Mouse (Mus musculus) embryo, embryonic 10.5 days (tissue): Measurements from ENCODE around the gene Bbs7.
"Not testable (repeated sequence)": the region's sequence is repeated elsewhere in the genome, so short reads cannot be mapped to it uniquely, and the experiment has no call there.

ENCODE experiments used
- DNase-seq: peaks from one replicate; pipeline ENCODE4 v3.0.0-alpha.2; 2015; ENCODE audit warnings: low spot score

Gene Bbs7

GRCm38 (mm10) chr3:36613202-36613907 lies at the start of gene Bbs7:
Gene Bbs7, minus strand, starts transcription at chr3:36613477.
- DNase-seq, result peak; percentile 100

GRCm38 (mm10) chr3:36645245-36645559 lies 31.9 kb upstream of the Bbs7 start:
- DNase-seq, result not testable (repeated sequence)

GRCm38 (mm10) chr3:36644554-36645244 lies 31.4 kb upstream of the Bbs7 start:
- DNase-seq, result no peak

- no peak for DNase-seq
Measured at GRCm38 (mm10) chr3:36643354-36643753, 30.1 kb upstream of the Bbs7 start.

GRCm38 (mm10) chr3:36642736-36643135 lies 29.5 kb upstream of the Bbs7 start:
- DNase-seq, result no peak

GRCm38 (mm10) chr3:36640787-36641186 lies 27.5 kb upstream of the Bbs7 start:
- peak; percentile 18 for DNase-seq

- peak; percentile 61 for DNase-seq
Measured at GRCm38 (mm10) chr3:36635449-36635848, 22.2 kb upstream of the Bbs7 start.

GRCm38 (mm10) chr3:36626803-36627202 lies 13.5 kb upstream of the Bbs7 start:
- DNase-seq, result no peak

- no peak for DNase-seq
Measured at GRCm38 (mm10) chr3:36618181-36618580, 4.9 kb upstream of the Bbs7 start.

GRCm38 (mm10) chr3:36613908-36614255 lies 605 bp upstream of the Bbs7 start:
- DNase-seq, result no peak

- no peak for DNase-seq
Measured at GRCm38 (mm10) chr3:36612687-36613086, 590 bp downstream of the Bbs7 start.

- DNase-seq, result no peak
Measured at GRCm38 (mm10) chr3:36605894-36606783, 7.1 kb downstream of the Bbs7 start.

- not testable (repeated sequence) for DNase-seq
Measured at GRCm38 (mm10) chr3:36599773-36600172, 13.5 kb downstream of the Bbs7 start.

- DNase-seq, result no peak
Measured at GRCm38 (mm10) chr3:36598811-36599210, 14.5 kb downstream of the Bbs7 start.

GRCm38 (mm10) chr3:36571827-36572378 lies 41.4 kb downstream of the Bbs7 start, which contains the start of gene Ccna2:
Gene Ccna2, minus strand, starts transcription at chr3:36572150.
- peak; percentile 97 for DNase-seq

- DNase-seq, result peak; percentile 48
Measured at GRCm38 (mm10) chr3:36571361-36571826, 41.9 kb downstream of the Bbs7 start.

- no peak for DNase-seq
Measured at GRCm38 (mm10) chr3:36569836-36570235, 43.4 kb downstream of the Bbs7 start.

GRCm38 (mm10) chr3:36563666-36564065 lies 49.6 kb downstream of the Bbs7 start:
- DNase-seq, result no peak

- DNase-seq, result no peak
Measured at GRCm38 (mm10) chr3:36559606-36560005, 53.7 kb downstream of the Bbs7 start.

- DNase-seq, result no peak
Measured at GRCm38 (mm10) chr3:36557601-36558000, 55.7 kb downstream of the Bbs7 start.

- peak; percentile 93 for DNase-seq
Measured at GRCm38 (mm10) chr3:36552406-36553047, 60.8 kb downstream of the Bbs7 start, which contains the start of gene Exosc9. Gene Exosc9, plus strand, starts transcription at chr3:36552606.
